Mouse (Mus musculus) brain, embryonic 14.5 days (tissue): ENCODE measurements around the gene Ube2m.

ENCODE experiments used
- CTCF ChIP-seq: fragments of 200-500 bp; IDR thresholded peaks from 2 replicates; pipeline ENCODE4 v1.5.1; 2012; ENCODE audit warnings: inconsistent platforms, mild to moderate bottlenecking, moderate library complexity, borderline replicate concordance; ENCODE audit not compliant: insufficient read depth, insufficient read length; ENCODE audit errors: extremely low read depth
- POLR2A ChIP-seq: fragments of 200-500 bp; IDR thresholded peaks from 2 replicates; pipeline ENCODE4 v1.6.1; 2012; ENCODE audit warnings: mild to moderate bottlenecking, inconsistent platforms, borderline replicate concordance; ENCODE audit not compliant: poor library complexity, insufficient read depth, insufficient read length, severe bottlenecking; ENCODE audit errors: extremely low read depth

GRCm38 (mm10) chr7:12998053-12998452 is 40.0 kb downstream of the Ube2m start, which contains the start of gene Slc27a5:
- TF ChIP-seq CTCF (no peak), POLR2A (no peak)
